Mouse (Mus musculus): Measurements from ENCODE around the gene Myo3a.
A peak's percentile ranks its signal among the peaks of the same experiment; 100 is the strongest.
"Not testable (repeated sequence)": the region's sequence is repeated elsewhere in the genome, so short reads cannot be mapped to it uniquely, and the experiment has no call there.

The Myo3a gene

DNA sequence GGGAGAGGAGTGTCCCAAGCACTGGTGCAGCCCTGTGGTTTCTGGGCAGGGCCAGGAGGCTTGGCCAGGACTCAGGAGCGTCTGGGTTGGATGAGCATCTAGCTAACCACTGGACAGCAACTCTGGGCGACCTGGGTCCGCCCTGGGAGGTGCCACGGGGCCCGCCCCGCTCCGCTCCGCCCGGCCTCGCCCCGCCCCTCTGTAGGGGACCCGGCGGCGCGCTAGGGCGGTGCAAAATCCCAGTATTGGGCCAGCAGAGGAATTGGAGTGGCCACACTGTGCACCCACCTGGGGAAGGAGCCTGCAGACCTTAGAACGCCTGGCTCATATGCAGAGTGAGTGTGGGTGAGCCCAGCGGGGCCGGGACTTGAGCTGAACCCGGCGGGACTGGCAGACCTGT, at the start of gene Myo3a:
TSS of gene Myo3a (plus strand) at position 196 of the 400 bp plus-strand sequence.
- DNase-seq (ENCODE audit: low read depth, low spot score) = peak; percentile 5

DNA sequence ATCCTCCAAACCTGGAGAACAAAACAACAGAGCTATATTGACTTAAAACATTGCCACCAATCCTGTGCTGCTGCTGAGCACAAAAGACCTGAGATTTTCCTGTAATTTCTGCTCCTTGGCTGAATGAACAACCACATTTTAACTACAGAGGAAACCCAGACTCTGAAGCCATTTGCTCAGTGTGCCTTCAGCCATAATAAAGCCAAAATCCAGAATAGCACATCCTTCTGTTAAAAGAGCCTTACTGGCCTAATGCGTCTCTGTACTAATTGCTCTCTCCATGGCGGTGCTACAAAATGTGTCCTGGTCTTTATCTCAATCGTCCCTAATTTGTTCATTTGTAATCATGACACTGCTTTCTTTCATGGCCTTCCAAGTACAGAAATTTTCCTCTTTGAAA, 23.2 kb downstream of the Myo3a start:
- DNase-seq (ENCODE audit: low read depth, low spot score) = no peak

DNA sequence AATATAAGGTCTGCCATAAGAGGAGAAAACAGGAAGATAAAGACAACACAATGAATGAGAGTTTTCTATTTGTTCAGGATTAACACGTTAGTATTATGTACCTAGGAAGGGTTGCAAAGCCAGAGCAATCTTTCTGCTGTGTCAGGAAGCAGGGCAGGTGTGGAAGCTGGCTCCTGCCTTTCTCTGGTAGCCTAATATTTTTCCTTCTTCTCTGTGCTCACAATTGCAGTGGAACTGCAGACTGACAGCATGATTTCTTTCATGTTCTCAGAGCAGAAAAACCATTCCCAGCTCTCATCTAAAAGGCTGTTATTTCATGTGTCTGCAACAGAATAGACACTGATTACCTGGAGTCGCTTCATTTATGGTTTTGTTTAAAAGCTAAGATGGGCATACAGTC, 23.7 kb downstream of the Myo3a start:
- no peak for DNase-seq (ENCODE audit: low read depth, low spot score)

DNA sequence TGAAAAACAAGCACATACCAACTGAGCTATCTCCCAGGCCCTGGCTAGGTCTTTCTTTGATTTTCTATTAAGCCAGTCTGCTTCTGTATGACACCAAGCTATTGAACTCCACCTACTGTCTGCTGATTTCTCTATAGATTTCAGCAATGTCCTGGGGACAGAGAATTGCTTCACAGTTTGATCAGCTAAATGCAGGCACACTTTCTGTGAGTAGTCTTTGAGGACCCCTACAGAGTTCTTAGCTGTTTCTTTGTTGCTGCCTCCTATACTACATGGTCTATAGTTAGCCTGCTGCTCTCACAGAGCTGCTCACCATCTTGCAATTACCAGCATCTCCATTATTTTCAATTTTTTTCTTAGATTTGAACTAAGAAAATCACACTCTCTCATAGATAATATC, 28.3 kb downstream of the Myo3a start:
- DNase-seq (ENCODE audit: low read depth, low spot score) = no peak

DNA sequence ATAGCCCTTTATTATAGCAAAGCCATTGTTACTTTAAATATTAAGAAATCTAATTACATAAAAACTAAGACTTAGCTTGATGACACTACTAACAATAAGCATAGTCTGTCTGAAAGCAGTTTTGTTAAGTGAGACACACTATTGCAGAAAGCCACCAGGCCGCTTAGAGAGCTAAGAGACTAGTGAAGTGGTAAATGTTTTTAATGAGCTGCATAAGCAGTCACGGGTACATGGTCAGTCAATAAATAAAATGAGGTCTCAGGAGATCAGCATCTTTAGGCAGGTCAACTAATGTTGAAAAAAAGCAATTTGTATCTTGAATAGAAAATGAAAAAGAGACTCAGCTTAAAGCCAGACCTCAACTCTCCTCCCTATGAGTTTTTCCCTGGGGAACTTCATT, 44.3 kb downstream of the Myo3a start:
- no peak for DNase-seq (ENCODE audit: low read depth, low spot score)

DNA sequence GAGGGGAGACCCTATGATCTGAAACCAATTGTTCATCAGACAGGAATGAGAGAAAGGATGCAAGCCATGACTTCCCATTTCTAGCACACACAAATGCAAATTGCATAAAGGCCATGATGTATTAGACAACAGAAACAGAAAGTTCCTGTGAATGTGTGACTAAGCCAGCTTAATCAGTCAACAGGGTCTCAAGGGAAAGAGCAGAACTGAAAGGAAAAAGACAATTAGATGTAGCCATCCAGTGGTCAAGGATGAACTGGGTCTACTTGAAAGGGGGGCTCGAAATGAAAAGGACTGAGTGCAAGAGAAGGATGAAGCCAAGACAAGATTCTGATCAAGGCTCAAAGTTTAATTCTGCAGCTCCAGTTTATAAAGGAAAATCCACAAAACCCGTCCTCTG, 58.1 kb downstream of the Myo3a start:
- DNase-seq (ENCODE audit: low read depth, low spot score) = no peak

DNA sequence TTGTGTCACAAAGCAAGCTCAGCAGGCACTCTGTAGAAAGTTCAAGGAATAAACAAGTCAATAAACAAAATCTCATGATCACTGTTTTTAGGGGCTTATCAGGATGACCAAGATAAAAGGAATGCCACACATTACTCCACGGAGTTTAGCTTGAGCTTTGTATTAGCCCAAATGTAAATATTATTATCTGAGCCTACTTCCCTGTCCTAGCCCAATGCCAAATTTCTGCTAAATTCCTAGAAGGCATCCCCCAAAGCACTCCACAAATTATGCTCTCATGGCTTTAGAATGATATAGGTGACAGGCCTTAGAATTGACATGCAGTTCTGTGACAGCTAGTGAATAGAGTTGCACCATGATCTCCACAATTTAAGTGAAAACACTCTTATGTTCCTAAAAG, 58.5 kb downstream of the Myo3a start:
- DNase-seq (ENCODE audit: low read depth, low spot score) = no peak

DNA sequence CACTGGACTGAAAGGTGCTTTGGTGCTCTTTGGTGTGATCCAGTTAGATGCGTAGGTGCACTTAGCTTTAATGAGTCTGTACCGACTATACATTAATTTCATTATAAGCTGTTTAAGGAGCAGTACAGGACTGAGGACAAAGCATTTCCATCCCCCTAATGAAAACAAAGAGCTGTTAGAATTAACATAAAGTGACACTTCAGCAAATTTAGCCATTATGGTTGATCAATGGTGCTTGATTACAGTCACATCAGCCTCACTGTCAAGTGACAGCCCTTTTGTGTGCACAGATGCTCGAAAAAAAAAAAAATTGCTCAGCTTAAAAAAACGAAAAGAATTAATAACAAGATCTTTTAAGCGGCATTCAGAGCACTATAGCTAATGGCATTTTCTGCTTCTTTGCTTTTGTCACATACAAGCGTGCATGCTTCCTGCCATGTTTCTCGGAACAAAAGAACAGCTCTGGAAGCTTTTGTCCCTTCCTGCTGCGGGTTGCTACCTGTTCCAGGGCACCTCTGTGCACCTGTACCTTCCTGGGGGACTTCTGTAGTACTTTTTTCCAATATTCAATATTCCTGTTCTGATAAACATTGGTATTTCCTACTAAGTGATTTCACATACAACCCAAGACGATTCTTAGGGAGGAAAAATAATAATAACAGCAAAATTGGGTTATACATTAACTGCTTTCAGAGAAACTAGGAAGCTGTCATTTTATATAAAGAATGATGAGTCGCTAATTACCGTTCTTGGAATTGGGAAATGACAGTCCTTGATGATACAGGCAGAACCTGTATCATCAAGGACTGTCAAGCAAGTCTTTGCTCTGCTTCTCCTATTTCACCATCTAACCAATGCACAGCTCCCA, 66.5 kb downstream of the Myo3a start:
- no peak for DNase-seq (ENCODE audit: low read depth, low spot score)

DNA sequence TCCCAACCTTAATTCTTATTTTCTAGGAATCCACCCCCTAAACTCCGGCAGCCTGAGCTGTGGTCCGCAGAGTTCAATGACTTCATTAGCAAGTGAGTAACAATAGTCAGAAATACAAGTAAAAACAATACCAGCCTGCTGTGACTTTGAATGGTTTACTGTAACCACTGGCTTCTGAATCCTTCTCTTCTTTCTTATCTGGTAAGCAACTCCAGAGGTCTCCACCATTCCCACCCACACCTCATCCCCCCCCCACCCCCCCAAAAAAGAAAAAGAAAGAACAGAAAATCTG, 67.1 kb downstream of the Myo3a start:
- peak; percentile 56 for DNase-seq (ENCODE audit: low read depth, low spot score)

DNA sequence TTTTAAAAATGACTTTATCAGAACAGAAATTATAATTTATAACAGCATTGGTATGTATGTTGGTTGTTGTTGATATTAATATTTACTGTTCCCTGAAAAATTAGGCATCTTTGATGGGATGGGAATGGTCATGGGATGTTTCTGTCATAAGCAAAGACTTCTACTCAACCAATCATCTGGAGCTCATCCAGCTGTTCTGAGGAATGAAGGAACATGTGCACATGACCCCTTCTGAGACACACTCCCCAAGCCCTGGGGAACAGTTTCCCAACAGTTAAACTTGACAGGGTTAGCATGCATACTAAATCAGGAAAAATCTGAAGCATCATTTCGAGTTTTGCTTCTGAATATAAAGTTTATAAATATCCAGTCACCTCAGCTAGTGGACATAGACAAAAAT, 70.6 kb downstream of the Myo3a start:
- DNase-seq (ENCODE audit: low read depth, low spot score) = no peak

DNA sequence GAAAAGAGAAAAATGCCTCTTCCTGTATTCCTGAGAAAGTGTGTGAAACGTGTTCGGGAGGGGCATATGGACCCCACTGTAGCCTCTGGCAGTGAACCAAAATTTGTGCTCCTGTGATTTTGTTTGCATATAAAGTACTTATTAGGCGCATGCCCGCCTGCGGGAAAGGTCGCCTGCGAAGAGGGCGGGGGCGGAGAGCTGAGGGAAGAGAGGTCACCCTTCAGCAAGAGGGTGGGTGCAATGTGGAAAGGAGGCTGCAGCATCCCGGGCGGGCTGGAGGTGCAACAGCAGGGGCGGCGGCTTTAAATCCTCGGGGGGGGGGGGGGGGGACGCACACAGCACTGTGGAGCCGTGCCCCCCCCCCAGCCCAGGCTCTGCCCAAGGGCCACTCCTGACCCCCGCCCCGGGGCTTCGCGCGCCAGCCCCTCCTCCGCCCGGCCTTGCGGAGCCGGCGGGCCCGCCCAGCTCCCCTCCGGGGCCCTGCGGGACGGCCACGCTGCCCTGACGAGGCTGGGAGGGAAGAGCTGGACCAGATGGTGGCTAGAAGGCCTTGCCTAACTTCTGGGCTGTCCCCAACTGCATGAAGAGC, 111.1 kb downstream of the Myo3a start:
- DNase-seq (ENCODE audit: low read depth, low spot score) = peak; percentile 17

DNA sequence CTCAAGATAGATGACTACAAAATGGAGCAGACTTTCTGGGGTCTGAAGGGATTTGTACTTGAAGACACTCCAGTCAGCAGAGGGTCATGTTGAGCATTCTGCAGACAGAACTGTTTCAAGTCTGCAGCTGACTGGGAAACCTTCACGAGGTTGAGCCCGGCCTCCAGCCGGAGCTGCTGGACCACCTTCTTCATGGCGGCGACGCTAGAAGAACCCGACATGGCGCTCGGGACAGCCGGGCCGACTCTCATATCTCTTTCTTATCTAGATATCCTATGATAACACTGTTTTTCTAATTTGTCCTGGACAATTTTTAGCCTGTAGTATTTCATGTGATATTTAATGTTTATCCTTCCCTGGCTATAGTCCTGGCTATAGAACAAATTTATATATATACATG, 183.2 kb downstream of the Myo3a start:
- not testable (repeated sequence) for DNase-seq (ENCODE audit: low read depth, low spot score)

DNA sequence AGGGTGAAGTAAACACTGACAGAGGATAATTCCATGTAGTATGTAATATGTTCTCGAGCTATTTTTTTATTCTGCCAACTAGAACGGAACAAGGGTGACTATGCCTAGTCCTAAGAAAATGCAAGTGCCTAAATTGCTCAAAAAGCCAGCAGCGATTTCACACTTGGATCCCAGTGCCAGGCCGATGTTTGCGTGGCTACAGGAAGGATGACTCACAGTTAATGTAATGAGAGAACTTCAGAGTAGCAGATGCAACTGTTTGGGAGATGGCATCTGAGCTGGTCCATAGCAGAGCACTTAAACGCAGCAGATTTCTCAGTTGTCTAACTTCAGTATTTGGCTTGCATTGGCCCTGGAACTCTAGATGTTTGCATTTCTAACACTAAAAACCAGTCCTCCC, 321.1 kb downstream of the Myo3a start:
- DNase-seq (ENCODE audit: low read depth, low spot score) = no peak

DNA sequence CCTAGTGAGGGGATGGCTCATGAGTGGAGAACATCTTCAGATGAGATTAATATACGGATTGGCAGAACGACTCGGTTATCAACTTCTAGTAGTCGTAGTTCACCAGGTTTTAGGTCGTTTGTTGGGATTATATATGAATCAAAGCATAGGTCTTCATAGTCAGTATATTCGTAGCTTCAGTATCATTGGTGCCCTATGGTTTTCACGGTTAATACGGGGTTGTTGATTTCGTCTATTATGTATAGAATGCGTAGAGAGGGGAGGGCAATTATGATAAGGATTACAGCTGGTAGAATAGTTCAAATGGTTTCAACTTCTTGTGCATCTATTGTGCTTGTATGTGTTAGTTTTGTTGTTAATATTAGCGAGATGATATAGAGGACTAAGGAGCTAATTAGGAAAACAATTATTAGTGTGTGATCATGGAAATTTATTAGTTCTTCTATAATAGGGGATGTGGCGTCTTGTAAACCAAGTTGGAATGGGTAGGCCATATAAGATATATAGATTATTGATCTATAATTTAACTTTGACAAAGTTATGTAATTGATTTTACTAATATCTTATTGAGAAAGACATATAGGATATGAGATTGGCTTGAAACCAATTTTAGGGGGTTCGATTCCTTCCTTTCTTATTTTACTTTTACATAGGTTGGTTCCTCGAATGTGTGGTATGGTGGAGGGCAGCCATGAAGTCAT, 360.3 kb downstream of the Myo3a start:
- peak; percentile 68 for DNase-seq (ENCODE audit: low read depth, low spot score)

DNA sequence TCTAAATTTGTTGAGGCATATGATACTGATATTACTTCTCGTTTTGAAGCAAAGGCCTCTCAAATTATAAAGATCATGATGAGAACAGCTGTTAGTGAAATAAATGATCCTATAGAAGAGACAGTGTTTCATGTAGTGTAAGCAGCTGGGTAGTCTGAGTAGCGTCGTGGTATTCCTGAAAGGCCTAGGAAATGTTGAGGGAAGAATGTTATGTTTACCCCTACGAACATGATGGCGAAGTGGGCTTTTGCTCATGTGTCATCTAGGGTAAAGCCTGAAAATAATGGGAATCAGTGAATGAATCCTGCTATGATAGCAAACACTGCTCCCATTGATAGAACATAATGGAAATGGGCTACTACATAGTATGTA, 360.9 kb downstream of the Myo3a start:
- DNase-seq (ENCODE audit: low read depth, low spot score) = peak; percentile 15

DNA sequence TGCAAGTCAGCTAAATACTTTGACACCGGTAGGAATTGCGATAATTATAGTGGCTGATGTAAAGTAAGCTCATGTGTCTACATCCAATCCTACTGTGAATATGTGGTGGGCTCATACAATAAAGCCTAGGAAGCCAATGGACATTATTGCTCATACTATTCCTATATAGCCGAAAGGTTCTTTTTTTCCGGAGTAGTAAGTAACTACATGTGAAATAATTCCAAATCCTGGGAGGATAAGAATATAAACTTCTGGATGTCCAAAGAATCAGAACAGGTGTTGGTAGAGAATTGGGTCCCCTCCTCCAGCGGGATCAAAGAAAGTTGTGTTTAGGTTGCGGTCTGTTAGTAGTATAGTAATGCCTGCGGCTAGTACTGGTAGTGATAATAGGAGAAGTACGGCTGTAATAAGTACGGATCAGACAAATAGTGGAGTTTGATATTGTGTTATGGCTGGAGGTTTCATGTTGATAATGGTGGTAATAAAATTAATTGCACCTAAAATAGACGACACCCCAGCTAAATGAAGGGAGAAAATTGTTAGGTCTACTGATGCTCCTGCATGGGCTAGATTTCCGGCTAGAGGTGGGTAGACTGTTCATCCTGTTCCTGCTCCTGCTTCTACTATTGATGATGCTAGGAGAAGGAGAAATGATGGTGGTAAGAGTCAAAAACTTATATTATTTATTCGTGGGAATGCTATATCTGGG, 361.5 kb downstream of the Myo3a start:
- DNase-seq (ENCODE audit: low read depth, low spot score) = peak; percentile 58

DNA sequence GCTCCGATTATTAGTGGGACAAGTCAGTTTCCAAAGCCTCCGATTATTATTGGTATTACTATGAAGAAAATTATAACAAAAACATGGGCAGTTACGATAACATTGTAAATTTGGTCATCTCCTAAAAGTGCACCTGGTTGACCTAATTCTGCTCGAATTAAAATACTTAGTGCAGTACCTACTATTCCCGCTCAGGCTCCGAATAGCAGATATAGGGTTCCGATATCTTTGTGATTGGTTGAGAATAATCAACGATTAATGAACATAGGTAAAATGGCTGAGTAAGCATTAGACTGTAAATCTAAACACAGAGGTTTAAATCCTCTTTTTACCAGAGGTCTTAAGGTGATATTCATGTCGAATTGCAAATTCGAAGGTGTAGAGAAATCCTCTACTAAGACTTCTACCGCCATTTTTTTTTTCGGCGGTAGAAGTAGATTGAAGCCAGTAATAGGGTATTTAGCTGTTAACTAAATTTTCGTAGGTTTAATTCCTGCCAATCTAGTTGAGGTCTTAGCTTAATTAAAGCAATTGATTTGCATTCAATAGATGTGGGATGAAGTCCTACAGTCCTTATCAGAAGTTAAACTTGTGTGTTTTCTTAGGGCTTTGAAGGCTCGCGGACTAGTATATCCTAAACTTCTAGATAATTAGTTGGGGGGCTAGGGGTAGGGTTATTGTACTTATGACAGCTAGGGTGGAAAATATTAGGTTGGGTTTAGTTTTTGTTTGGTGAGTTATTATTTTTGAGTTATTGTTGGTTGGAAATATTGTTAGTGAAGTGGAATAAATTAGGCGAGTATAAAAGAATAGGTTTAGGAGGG, 362.3 kb downstream of the Myo3a start:
- not testable (repeated sequence) for DNase-seq (ENCODE audit: low read depth, low spot score)

DNA sequence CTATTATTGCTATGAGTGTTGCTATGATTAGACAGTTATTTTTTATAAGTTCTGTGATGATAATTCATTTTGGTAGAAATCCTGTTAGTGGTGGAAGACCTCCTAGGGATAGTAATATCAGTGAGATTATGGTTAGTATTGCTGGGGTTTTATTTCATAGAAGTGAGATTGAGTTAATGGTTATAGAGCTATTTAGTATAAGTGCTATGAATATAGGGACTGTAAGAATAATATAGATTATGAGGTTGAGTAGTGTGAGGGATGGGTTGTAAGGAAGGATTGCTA, 362.8 kb downstream of the Myo3a start:
- no peak for DNase-seq (ENCODE audit: low read depth, low spot score)

DNA sequence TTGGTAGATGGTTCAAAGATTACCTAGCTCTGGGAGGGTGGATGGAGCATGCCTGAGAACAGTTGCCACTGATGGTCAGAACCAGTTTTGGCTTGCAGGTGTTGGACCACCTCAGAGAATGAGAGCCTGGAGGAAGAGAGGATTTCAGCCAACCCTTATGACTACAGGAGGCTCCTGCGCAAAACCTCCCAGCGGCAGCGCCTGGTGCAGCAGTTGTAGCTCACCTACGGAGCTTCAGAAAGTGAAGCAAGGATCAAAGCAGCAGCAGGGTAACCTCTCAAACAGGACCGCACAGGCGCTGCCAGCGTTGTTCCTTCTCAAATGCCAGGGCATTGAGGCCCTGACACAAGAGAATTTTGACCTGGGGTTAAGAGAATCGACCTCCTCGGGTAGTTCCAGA, 390.6 kb downstream of the Myo3a start:
- DNase-seq (ENCODE audit: low read depth, low spot score) = peak; percentile 58

DNA sequence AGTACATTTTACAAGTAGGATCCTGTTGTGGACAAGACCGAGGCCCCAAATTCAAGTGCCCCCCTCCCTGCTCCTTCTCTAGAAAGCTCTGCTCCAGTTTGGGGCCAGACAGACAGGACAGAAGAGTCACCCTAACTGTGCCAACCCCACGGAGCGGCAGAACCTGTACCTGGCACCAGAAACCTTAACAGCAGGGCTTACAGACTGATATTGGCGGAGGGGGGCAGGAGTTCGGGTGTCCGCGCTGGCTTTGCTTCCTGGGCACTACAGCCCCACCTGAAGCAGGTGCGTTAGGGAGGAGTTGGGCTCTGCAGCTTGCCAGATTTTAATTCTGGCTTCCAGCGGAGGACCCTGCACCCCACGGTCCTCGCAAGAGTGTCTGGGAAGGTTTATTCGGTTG, 392.1 kb downstream of the Myo3a start:
- no peak for DNase-seq (ENCODE audit: low read depth, low spot score)

DNA sequence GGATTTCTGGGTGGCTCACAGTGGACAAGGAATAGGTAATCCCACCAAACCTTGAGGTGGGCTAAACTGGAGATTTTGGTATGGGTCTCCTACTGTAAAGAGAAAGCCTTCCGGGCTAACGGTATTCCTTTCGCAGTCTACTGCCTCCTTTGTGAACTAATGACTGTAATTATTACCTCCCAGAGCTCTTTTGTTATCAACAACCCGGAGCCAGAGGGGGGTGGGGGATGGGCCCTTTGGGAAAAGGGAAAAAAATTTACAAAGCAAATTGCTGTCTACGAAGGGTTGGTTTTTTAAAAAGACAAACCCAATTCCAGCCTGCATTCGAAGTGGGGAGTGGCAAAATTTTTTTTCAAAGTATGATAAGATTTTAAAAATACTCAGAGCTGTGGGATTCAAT, 392.7 kb downstream of the Myo3a start:
- DNase-seq (ENCODE audit: low read depth, low spot score) = peak; percentile 85

DNA sequence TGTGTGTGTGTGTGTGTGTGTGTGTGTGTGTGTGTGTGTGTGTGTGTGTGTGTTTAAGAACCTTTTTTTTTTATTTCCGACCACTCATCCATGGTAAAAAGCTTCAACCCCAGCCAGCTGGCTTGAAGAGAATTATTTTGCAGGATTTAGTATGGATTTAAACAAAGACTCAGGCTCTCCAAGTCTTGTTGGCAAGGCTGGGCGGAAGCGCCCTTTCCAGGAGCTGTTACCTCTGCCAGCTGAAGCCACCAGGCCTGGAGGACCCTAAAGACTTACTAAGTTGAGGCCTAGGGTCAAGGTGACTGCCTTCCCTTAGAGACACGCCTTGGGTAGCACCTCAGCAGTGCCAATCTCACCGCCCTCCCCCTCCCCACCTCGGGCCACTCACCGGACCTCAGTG, 393.2 kb downstream of the Myo3a start:
- DNase-seq (ENCODE audit: low read depth, low spot score) = peak; percentile 36

Data from ES-CJ7 (cell line).